Mouse (Mus musculus): ENCODE measurements around the gene Dnajc8. TPM values are rescaled to one million over a fixed set of nuclear protein-coding genes. Genes with fewer than 3 reads are reported as not detected.

Dnajc8 gene
- polyA plus RNA-seq, 1 experiment from 2014 or later = 174 TPM

- no peak for ATAC-seq (replicated peaks; ENCODE audit: low FRiP score, low TSS enrichment, low read depth)
- no peak overlapping the region for H3K27ac ChIP-seq (ENCODE audit: low read depth)
- H3K36me3 ChIP-seq (ENCODE audit: control insufficient read depth, insufficient read depth, low read length) = peaks cover 24% of the 10 kb centered on the region
- 93% methylated on average over 6 of the region's 6 CpGs for WGBS
- no peak for DNase-seq (ENCODE audit: low spot score)
- H3K9ac ChIP-seq (ENCODE audit: low read length) = no peak overlapping the region
- H3K27me3 ChIP-seq (replicated peaks; ENCODE audit: control insufficient read depth, insufficient read depth, low read length) = no peaks in the 10 kb centered on the region
- H3K9me3 ChIP-seq (ENCODE audit: control insufficient read depth, low read length) = no peaks in the 10 kb centered on the region
- H3K4me3 ChIP-seq (ENCODE audit: low read depth, low read length) = no peak overlapping the region
- H3K4me2 ChIP-seq (ENCODE audit: low read length) = no peak overlapping the region
- H3K4me1 ChIP-seq (replicated peaks; ENCODE audit: control insufficient read depth, insufficient read depth, low read length) = no peaks in the 10 kb centered on the region
Measured at GRCm38 (mm10) chr4:132501639-132502038, 33.7 kb upstream of the Dnajc8 start.

- H3K9me3 ChIP-seq (ENCODE audit: control insufficient read depth, low read length) = no peaks in the 10 kb centered on the region
- H3K27me3 ChIP-seq (replicated peaks; ENCODE audit: control insufficient read depth, insufficient read depth, low read length) = no peaks in the 10 kb centered on the region
- peaks cover 13% of the 10 kb centered on the region for H3K36me3 ChIP-seq (ENCODE audit: control insufficient read depth, insufficient read depth, low read length)
- DNase-seq (ENCODE audit: low spot score) (no peak), ATAC-seq (replicated peaks; ENCODE audit: low FRiP score, low TSS enrichment, low read depth) (no peak)
- H3K9ac ChIP-seq (ENCODE audit: low read length) = no peak overlapping the region
- H3K4me2 ChIP-seq (ENCODE audit: low read length) = no peak overlapping the region
- H3K4me3 ChIP-seq (ENCODE audit: low read depth, low read length) = no peak overlapping the region
- H3K4me1 ChIP-seq (replicated peaks; ENCODE audit: control insufficient read depth, insufficient read depth, low read length) = no peaks in the 10 kb centered on the region
- WGBS = 68% methylated on average over 11 of the region's 11 CpGs
- no peak overlapping the region for H3K27ac ChIP-seq (ENCODE audit: low read depth)
Measured at GRCm38 (mm10) chr4:132503344-132503743, 32.0 kb upstream of the Dnajc8 start.

GRCm38 (mm10) chr4:132505034-132505738, 30.2 kb upstream of the Dnajc8 start:
- 60% methylated on average over 6 of the region's 6 CpGs for WGBS
- H3K4me1 ChIP-seq (replicated peaks; ENCODE audit: control insufficient read depth, insufficient read depth, low read length) = peaks cover 6% of the 10 kb centered on the region; the same call in 1 of the 2 replicates
- H3K4me3 ChIP-seq (ENCODE audit: low read depth, low read length) = no peak overlapping the region
- ATAC-seq (replicated peaks; ENCODE audit: low FRiP score, low TSS enrichment, low read depth) (no peak), DNase-seq (ENCODE audit: low spot score) (no peak)
- no peaks in the 10 kb centered on the region for H3K9me3 ChIP-seq (ENCODE audit: control insufficient read depth, low read length)
- H3K27me3 ChIP-seq (replicated peaks; ENCODE audit: control insufficient read depth, insufficient read depth, low read length) = no peaks in the 10 kb centered on the region
- H3K36me3 ChIP-seq (ENCODE audit: control insufficient read depth, insufficient read depth, low read length) = peaks cover 4% of the 10 kb centered on the region; the same call in 1 of the 2 replicates
- H3K4me2 ChIP-seq (ENCODE audit: low read length) = no peak overlapping the region
- no peak overlapping the region for H3K9ac ChIP-seq (ENCODE audit: low read length)
- no peak overlapping the region for H3K27ac ChIP-seq (ENCODE audit: low read depth)

- no peak for ATAC-seq (replicated peaks; ENCODE audit: low FRiP score, low TSS enrichment, low read depth)
- Histone ChIP-seq H3K4me1 (replicated peaks; ENCODE audit: control insufficient read depth, insufficient read depth, low read length) (peaks cover 6% of the 10 kb centered on the region; the same call in 1 of the 2 replicates), H3K36me3 (ENCODE audit: control insufficient read depth, insufficient read depth, low read length) (no peaks in the 10 kb centered on the region; the same call in 1 of the 2 replicates), H3K9me3 (ENCODE audit: control insufficient read depth, low read length) (no peaks in the 10 kb centered on the region), H3K4me2 (ENCODE audit: low read length) (no peak overlapping the region), H3K9ac (ENCODE audit: low read length) (no peak overlapping the region), H3K27ac (ENCODE audit: low read depth) (no peak overlapping the region), H3K4me3 (ENCODE audit: low read depth, low read length) (no peak overlapping the region), H3K27me3 (replicated peaks; ENCODE audit: control insufficient read depth, insufficient read depth, low read length) (no peaks in the 10 kb centered on the region)
- WGBS = 50% methylated on average over 10 of the region's 10 CpGs
- DNase-seq (ENCODE audit: low spot score) = no peak
Measured at GRCm38 (mm10) chr4:132505800-132506199, 29.6 kb upstream of the Dnajc8 start.

- no peak for DNase-seq (ENCODE audit: low spot score)
- Histone ChIP-seq H3K36me3 (ENCODE audit: control insufficient read depth, insufficient read depth, low read length) (no peaks in the 10 kb centered on the region), H3K4me2 (ENCODE audit: low read length) (no peak overlapping the region), H3K9me3 (ENCODE audit: control insufficient read depth, low read length) (no peaks in the 10 kb centered on the region), H3K4me3 (ENCODE audit: low read depth, low read length) (no peak overlapping the region), H3K27me3 (replicated peaks; ENCODE audit: control insufficient read depth, insufficient read depth, low read length) (no peaks in the 10 kb centered on the region), H3K9ac (ENCODE audit: low read length) (no peak overlapping the region), H3K4me1 (replicated peaks; ENCODE audit: control insufficient read depth, insufficient read depth, low read length) (peaks cover 6% of the 10 kb centered on the region; the same call in 1 of the 2 replicates), H3K27ac (ENCODE audit: low read depth) (no peak overlapping the region)
- WGBS = 78% methylated on average over 6 of the region's 6 CpGs
- ATAC-seq (replicated peaks; ENCODE audit: low FRiP score, low TSS enrichment, low read depth) = no peak
Measured at GRCm38 (mm10) chr4:132506250-132506649, 29.1 kb upstream of the Dnajc8 start.

- H3K4me3 ChIP-seq (ENCODE audit: low read depth, low read length) = no peak overlapping the region
- 51% methylated on average over 2 of the region's 2 CpGs for WGBS
- DNase-seq (ENCODE audit: low spot score) = no peak
- no peaks in the 10 kb centered on the region for H3K36me3 ChIP-seq (ENCODE audit: control insufficient read depth, insufficient read depth, low read length)
- no peaks in the 10 kb centered on the region for H3K27me3 ChIP-seq (replicated peaks; ENCODE audit: control insufficient read depth, insufficient read depth, low read length)
- 0 out of 2 replicates have a peak overlapping the region, but pooled peaks have one; percentile 1 for H3K27ac ChIP-seq (ENCODE audit: low read depth)
- no peaks in the 10 kb centered on the region for H3K9me3 ChIP-seq (ENCODE audit: control insufficient read depth, low read length)
- no peak overlapping the region for H3K9ac ChIP-seq (ENCODE audit: low read length)
- ATAC-seq (replicated peaks; ENCODE audit: low FRiP score, low TSS enrichment, low read depth) = no peak
- peaks cover 6% of the 10 kb centered on the region; the same call in 1 of the 2 replicates for H3K4me1 ChIP-seq (replicated peaks; ENCODE audit: control insufficient read depth, insufficient read depth, low read length)
- no peak overlapping the region for H3K4me2 ChIP-seq (ENCODE audit: low read length)
Measured at GRCm38 (mm10) chr4:132507210-132507609, 28.1 kb upstream of the Dnajc8 start.

GRCm38 (mm10) chr4:132509621-132510296, 25.6 kb upstream of the Dnajc8 start:
- peak overlapping the region; percentile 56 for H3K4me2 ChIP-seq (ENCODE audit: low read length)
- ATAC-seq (replicated peaks; ENCODE audit: low FRiP score, low TSS enrichment, low read depth) (peak; percentile 79), DNase-seq (ENCODE audit: low spot score) (peak; percentile 94)
- H3K4me3 ChIP-seq (ENCODE audit: low read depth, low read length) = peak overlapping the region; percentile 82
- H3K9me3 ChIP-seq (ENCODE audit: control insufficient read depth, low read length) = no peaks in the 10 kb centered on the region
- H3K36me3 ChIP-seq (ENCODE audit: control insufficient read depth, insufficient read depth, low read length) = no peaks in the 10 kb centered on the region
- H3K27me3 ChIP-seq (replicated peaks; ENCODE audit: control insufficient read depth, insufficient read depth, low read length) = no peaks in the 10 kb centered on the region
- H3K4me1 ChIP-seq (replicated peaks; ENCODE audit: control insufficient read depth, insufficient read depth, low read length) = peaks cover 6% of the 10 kb centered on the region
- under 1% methylated on average over 51 of the region's 52 CpGs for WGBS
- H3K9ac ChIP-seq (ENCODE audit: low read length) = peak overlapping the region; percentile 71
- peak overlapping the region; percentile 78 for H3K27ac ChIP-seq (ENCODE audit: low read depth)

GRCm38 (mm10) chr4:132510352-132510798, 25.0 kb upstream of the Dnajc8 start, which contains the start of gene Sesn2:
Gene Sesn2 (minus strand): TSS chr4:132510501.
- WGBS = 0% methylated on average over 32 of the region's 32 CpGs
- no peaks in the 10 kb centered on the region for H3K36me3 ChIP-seq (ENCODE audit: control insufficient read depth, insufficient read depth, low read length)
- peak within 1 kb of the TSS; percentile 56 for H3K4me2 ChIP-seq (ENCODE audit: low read length)
- peak; percentile 86 for ATAC-seq (replicated peaks; ENCODE audit: low FRiP score, low TSS enrichment, low read depth)
- H3K9me3 ChIP-seq (ENCODE audit: control insufficient read depth, low read length) = no peaks in the 10 kb centered on the region
- H3K27me3 ChIP-seq (replicated peaks; ENCODE audit: control insufficient read depth, insufficient read depth, low read length) = no peaks in the 10 kb centered on the region
- H3K27ac ChIP-seq (ENCODE audit: low read depth) = peak within 1 kb of the TSS; percentile 78
- H3K9ac ChIP-seq (ENCODE audit: low read length) = peak within 1 kb of the TSS; percentile 71
- peaks cover 6% of the 10 kb centered on the region for H3K4me1 ChIP-seq (replicated peaks; ENCODE audit: control insufficient read depth, insufficient read depth, low read length)
- peak within 1 kb of the TSS; percentile 82 for H3K4me3 ChIP-seq (ENCODE audit: low read depth, low read length)
- DNase-seq (ENCODE audit: low spot score) = no peak

Measured in intestine, embryonic 14.5 days (tissue).